Mouse (Mus musculus) inflammation-experienced regulatory T-cells (primary cell): ENCODE results near the gene Gm8108. TPM values are rescaled to one million over a fixed set of nuclear protein-coding genes. Genes with fewer than 3 reads are reported as not detected.

Source experiments
- polyA plus RNA-seq, 2 experiments: library from polyadenylated mRNA; unstranded; fragments of 100-300 nt; shearing (Covaris generic); gene quantifications; one replicate each; pipeline ENCODE4 v1.2.1; 2017

Gene Gm8108
- 1 to 10 TPM; 1.4 to 2.7 TPM for polyA plus RNA-seq

GRCm38 (mm10) chr14:4110426-4110825 is at the start of gene Gm8108:
Gm8108 (plus strand) TSS chr14:4110526.

DNA sequence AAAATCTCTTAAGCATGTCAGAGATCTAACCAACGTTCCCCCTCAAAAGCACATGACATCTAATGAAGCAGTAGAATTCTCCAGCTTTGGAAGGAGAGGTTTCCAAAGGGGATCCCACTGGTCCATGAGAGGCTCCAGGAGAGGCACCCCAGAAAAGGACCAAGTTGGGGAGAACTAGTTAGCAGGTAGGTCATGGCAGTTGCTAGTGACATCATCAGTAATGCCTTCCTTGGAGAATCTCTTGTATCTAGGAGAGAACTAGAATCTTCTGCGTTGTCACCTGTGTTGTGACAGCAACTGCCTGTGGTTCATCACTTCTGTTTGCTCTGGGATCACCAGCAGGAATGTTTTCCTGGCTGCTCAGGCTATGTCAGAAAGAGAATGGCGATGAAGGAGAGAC is 26.5 kb upstream of the Gm8108 start, which contains the start of gene Gm3115:
TSS of gene Gm3115 (plus strand) at position 301 of the 400 bp plus-strand sequence.

DNA sequence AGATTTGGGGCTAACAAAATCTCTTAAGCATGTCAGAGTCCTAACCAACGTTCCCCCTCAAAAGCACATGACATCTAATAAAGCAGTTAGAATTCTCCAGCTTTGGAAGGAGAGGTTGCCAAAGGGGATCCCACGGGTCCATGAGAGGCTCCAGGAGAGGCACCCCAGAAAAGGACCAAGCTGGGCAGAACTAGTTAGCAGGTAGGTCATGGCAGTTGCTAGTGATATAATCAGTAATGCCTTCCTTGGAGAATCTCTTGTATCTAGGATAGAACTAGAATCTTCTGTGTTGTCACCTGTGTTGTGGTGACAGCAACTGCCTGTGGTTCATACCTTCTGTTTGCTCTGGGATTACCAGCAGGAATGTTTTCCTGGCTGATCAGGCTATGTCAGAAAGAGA is 54.4 kb downstream of the Gm8108 start, which contains the start of gene Gm3127:
TSS of gene Gm3127 (plus strand) at position 301 of the 400 bp plus-strand sequence.

Other genes with a start within 250 kb of the Gm8108 start
- not detected for gene Gm2916, start 226.4 kb upstream of the Gm8108 start, polyA plus RNA-seq
- not detected for gene Gm3029, start 178.8 kb upstream of the Gm8108 start, polyA plus RNA-seq
- not detected for gene Gm3095, start 147.0 kb upstream of the Gm8108 start, polyA plus RNA-seq
- not detected for gene Gm3099, start 112.1 kb upstream of the Gm8108 start, polyA plus RNA-seq
- gene Gm5796, start 86.6 kb upstream of the Gm8108 start, polyA plus RNA-seq: 1 to 10 TPM; 1.4 to 4.9 TPM
- gene Gm3115, start 26.4 kb upstream of the Gm8108 start, polyA plus RNA-seq: under 1 TPM; 0.18 to 0.59 TPM
- gene Gm3127, start 54.5 kb downstream of the Gm8108 start, polyA plus RNA-seq: 1 to 10 TPM in 1 of 2 experiments, under 1 TPM in 1; 0.23 to 1.1 TPM
- gene Gm2974, start 72.0 kb downstream of the Gm8108 start, polyA plus RNA-seq: 1 to 10 TPM; 1.4 to 5.7 TPM
- gene Gm3138, start 139.1 kb downstream of the Gm8108 start, polyA plus RNA-seq: not detected
- not detected for gene Gm3149, start 206.8 kb downstream of the Gm8108 start, polyA plus RNA-seq
- 10 to 100 TPM in 1 of 2 experiments, 1 to 10 TPM in 1; 5.2 to 13.2 TPM for gene 2610042L04Rik, start 224.2 kb downstream of the Gm8108 start, polyA plus RNA-seq